Mouse (Mus musculus) Muller cell, postnatal 12 days (primary cell): Measurements from ENCODE around the gene Fbll1.
"Not testable (repeated sequence)": the region's sequence is repeated elsewhere in the genome, so short reads cannot be mapped to it uniquely, and the experiment has no call there.

Experiments
- DNase-seq: peaks from one replicate; pipeline ENCODE4 v3.0.0-alpha.2; 2015; ENCODE audit errors: inconsistent ontology term

Gene Fbll1

GRCm38 (mm10) chr11:35798874-35799273 is at the start of gene Fbll1:
Gene Fbll1 (minus strand): TSS chr11:35798884.
- DNase-seq = peak; percentile 71

- no peak for DNase-seq
These were observed 45.6 kb upstream of the Fbll1 start for GRCm38 (mm10) chr11:35844299-35844698.

- not testable (repeated sequence) for DNase-seq
These were observed 43.9 kb upstream of the Fbll1 start for GRCm38 (mm10) chr11:35842560-35842959.

- no peak for DNase-seq
These were observed 43.1 kb upstream of the Fbll1 start for GRCm38 (mm10) chr11:35841738-35842325.

GRCm38 (mm10) chr11:35840806-35841205 is 42.1 kb upstream of the Fbll1 start:
- not testable (repeated sequence) for DNase-seq

- DNase-seq = no peak
These were observed 41.6 kb upstream of the Fbll1 start for GRCm38 (mm10) chr11:35840282-35840681.

GRCm38 (mm10) chr11:35838345-35839338 is 40.0 kb upstream of the Fbll1 start:
- peak; percentile 95 for DNase-seq

- DNase-seq = peak; percentile 36
These were observed 38.8 kb upstream of the Fbll1 start for GRCm38 (mm10) chr11:35837156-35838126.

- DNase-seq = peak; percentile 91
These were observed 35.5 kb upstream of the Fbll1 start, which contains the start of gene Rars for GRCm38 (mm10) chr11:35834022-35834760. Gene Rars (minus strand): TSS chr11:35834506.

GRCm38 (mm10) chr11:35833270-35833669 is 34.6 kb upstream of the Fbll1 start:
- no peak for DNase-seq

GRCm38 (mm10) chr11:35832139-35832538 is 33.5 kb upstream of the Fbll1 start:
- DNase-seq = no peak

GRCm38 (mm10) chr11:35827714-35828113 is 29.0 kb upstream of the Fbll1 start:
- no peak for DNase-seq

- no peak for DNase-seq
These were observed 17.6 kb upstream of the Fbll1 start for GRCm38 (mm10) chr11:35816316-35816715.

GRCm38 (mm10) chr11:35811458-35811857 is 12.8 kb upstream of the Fbll1 start:
- DNase-seq = no peak

GRCm38 (mm10) chr11:35801332-35801731 is 2.6 kb upstream of the Fbll1 start:
- DNase-seq = no peak

GRCm38 (mm10) chr11:35798495-35798820 is 226 bp downstream of the Fbll1 start:
- peak; percentile 5 for DNase-seq

GRCm38 (mm10) chr11:35797751-35798494 is 761 bp downstream of the Fbll1 start:
- no peak for DNase-seq

GRCm38 (mm10) chr11:35792800-35793199 is 5.9 kb downstream of the Fbll1 start:
- not testable (repeated sequence) for DNase-seq

- no peak for DNase-seq
These were observed 10.2 kb downstream of the Fbll1 start for GRCm38 (mm10) chr11:35788443-35788842.

GRCm38 (mm10) chr11:35784537-35784936 is 14.1 kb downstream of the Fbll1 start:
- DNase-seq = no peak
